Mouse (Mus musculus) Patski (cell line): ENCODE data around the gene BC035044. TPM values are rescaled to one million over a fixed set of nuclear protein-coding genes. Genes with fewer than 3 reads are reported as not detected.
"Not testable (repeated sequence)": the region's sequence is repeated elsewhere in the genome, so short reads cannot be mapped to it uniquely, and the experiment has no call there.

Experiments used
- ATAC-seq: fragments of 100-300 bp; one replicate; pipeline ENCODE4 v1.8.0; 2021
- CTCF ChIA-PET: fragments of 350-600 bp; sonication (Branson Sonifier 250); formaldehyde crosslinking; loops from one replicate; lab custom pipeline; 2022; ENCODE audit warnings: inconsistent platforms; lab: Charles Lee
- POLR2A ChIA-PET: fragments of 350-600 bp; sonication (Branson Sonifier 250); formaldehyde crosslinking; loops from one replicate; lab custom pipeline; 2022; ENCODE audit warnings: antibody characterized with exemption, inconsistent platforms; lab: Charles Lee
- DNase-seq: peaks from one replicate; pipeline ENCODE4 v3.0.0-alpha.2; 2011; ENCODE audit warnings: low read depth, low spot score
- H3K27me3 ChIP-seq: fragments of 371-371 bp; one replicate; pipeline ENCODE4 v1.5.1; 2021
- CTCF ChIP-seq: fragments of 100-300 bp; IDR thresholded peaks from one replicate; pipeline ENCODE4 v1.5.1; 2021
- in situ Hi-C: fragments of 300-500 bp; cut with MboI; formaldehyde crosslinking; loops from 3 replicates; pipeline ENCODE4 v1.11.1; 2018; ENCODE audit warnings: low pct_unique_long_range_greater_than_20kb, mixed read lengths
- polyA plus RNA-seq: library from polyadenylated mRNA; unstranded; gene quantifications from one replicate; pipeline ENCODE4 v1.2.3, GENCODE M21; 2021

The BC035044 gene
- polyA plus RNA-seq, 1 experiment from 2014 or later: not detected

DNA sequence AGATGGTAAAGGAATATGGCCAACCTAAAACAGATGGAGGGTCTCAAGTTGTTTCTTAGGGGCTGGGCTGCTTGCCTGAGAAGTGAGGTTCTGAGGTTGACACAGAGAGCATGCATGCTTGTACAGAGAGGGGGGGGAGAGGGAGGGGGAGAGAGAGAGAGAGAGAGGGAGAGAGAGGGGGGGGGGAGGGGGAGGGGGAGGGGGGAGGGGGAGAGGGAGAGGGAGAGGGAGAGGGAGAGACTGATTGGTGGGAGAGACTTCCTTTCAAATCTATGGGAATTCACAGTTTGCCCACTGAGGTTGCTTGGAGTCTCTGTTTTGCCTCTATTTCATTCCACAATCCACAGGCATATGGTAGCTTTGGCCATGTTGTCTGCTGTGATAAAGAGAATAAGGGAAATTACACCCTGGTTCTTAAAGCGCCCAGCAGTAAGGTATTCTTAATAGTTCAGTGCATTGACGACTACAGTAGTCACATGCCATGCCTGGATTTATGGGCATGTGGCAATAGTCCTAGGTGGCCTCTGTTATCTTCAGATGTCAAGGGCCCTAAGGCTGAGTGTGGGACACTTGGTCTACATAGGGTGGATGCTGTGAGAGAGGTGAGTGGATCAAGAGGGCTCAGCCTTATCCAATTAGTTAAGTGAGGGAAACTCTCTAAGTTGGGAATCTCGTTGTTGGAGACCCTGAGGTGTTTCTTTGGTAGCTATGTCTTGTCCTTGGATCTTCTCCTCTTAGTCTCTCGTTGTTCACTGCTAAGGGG, 49.4 kb downstream of the BC035044 start:
- ATAC-seq: no peak
- TF ChIP-seq CTCF: no peak
- ChIA-PET CTCF (no interaction called here), POLR2A (no interaction called here)
- in situ Hi-C loops: loop anchor here (5.0 to 25.0 kb wide), 4 partner anchors 39 to 696 kb away; partner anchors contain the start of genes Clec2d and Gabarapl1
- no peak for DNase-seq
- H3K27me3 ChIP-seq: no peaks in the 10 kb centered on the region

DNA sequence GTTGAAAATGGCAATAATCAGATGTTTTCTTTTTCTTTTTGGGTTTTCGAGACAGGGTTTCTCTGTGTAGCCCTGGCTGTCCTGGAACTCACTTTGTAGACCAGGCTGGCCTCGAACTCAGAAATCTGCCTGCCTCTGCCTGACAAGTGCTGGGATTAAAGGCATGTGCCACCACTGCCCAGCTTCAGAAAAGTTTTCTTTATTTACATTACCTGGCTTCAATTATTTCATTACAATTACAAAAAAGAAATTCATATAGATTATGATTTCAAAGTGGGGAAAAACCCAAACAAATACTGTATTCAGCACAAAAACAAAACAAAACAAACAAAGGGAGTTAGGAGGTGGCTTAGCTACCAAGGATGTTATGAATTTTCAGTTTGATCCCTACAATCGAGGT, 50.3 kb downstream of the BC035044 start:
- CTCF ChIA-PET: interaction anchor here (0.8 kb wide), 1 partner anchor 74 kb away, joined by 3 read pairs; no protein-coding TSS in a partner anchor
- DNase-seq, POLR2A ChIA-PET, ATAC-seq, H3K27me3 ChIP-seq: not testable (repeated sequence)
- in situ Hi-C loops: loop anchor here (5.0 to 25.0 kb wide), 4 partner anchors 38 to 697 kb away; partner anchors contain the start of genes Clec2d and Gabarapl1

DNA sequence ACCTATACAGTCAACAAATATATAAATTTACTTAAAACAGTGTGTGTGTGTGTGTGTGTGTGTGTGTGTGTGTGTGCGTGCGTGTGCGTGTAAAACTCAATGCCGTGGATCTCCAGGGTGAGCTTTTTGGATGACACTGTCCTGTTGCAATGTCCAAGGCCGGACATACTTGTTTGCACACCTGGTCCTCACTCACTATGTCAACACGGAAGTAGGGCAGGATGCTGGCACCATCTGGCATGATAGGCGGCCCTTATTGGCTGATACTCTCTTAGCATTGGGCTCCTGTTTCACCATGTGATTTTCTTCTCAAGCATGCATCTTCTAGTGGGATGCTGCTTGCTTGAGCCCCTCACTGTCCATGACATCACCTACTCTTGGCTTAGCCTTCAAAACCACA, 51.0 kb downstream of the BC035044 start:
- DNase-seq (no peak), ATAC-seq (no peak)
- H3K27me3 ChIP-seq: no peaks in the 10 kb centered on the region
- in situ Hi-C loops: loop anchor here (5.0 to 25.0 kb wide), 4 partner anchors 38 to 697 kb away; partner anchors contain the start of genes Clec2d and Gabarapl1
- no peak for TF ChIP-seq CTCF
- POLR2A ChIA-PET: no interaction called here
- CTCF ChIA-PET: interaction anchor here (0.8 to 1.1 kb wide), 2 partner anchors 36 to 73 kb away, joined by 3 read pairs; no protein-coding TSS in a partner anchor

DNA sequence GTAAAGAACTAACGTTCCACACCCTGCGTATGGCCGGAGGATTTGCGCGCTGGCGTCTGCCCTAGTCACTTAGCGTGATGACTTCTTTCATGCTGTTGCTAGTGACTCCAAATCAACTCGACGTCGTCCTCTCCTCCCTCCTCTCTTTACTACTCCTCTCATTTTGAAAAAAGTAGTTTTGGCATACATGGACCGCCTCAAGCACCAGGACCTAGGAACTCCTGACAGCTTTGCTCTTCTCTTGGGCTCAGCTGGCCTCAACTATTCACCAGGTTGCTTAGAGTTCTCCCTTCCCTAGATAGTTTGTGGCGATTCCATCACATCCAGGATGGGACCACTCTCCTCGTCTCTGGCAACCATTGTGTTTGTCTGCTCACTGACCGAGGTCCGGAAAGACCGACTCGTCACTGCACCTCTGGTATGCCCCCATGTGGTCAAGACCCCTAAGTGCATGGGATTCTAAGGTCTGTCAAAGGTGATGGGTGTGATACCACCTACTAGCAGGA, 51.6 kb downstream of the BC035044 start:
- DNase-seq (no peak), ATAC-seq (peak; percentile 46)
- in situ Hi-C loops: loop anchor here (25.0 kb wide), 1 partner anchor 698 kb away; the partner anchor contains the start of gene Gabarapl1
- TF ChIP-seq CTCF: peak; percentile 85
- H3K27me3 ChIP-seq: no peaks in the 10 kb centered on the region
- ChIA-PET POLR2A (no interaction called here), CTCF (interaction anchor here (1.1 kb wide), 1 partner anchor 35 kb away, joined by 3 read pairs; no protein-coding TSS in a partner anchor)

DNA sequence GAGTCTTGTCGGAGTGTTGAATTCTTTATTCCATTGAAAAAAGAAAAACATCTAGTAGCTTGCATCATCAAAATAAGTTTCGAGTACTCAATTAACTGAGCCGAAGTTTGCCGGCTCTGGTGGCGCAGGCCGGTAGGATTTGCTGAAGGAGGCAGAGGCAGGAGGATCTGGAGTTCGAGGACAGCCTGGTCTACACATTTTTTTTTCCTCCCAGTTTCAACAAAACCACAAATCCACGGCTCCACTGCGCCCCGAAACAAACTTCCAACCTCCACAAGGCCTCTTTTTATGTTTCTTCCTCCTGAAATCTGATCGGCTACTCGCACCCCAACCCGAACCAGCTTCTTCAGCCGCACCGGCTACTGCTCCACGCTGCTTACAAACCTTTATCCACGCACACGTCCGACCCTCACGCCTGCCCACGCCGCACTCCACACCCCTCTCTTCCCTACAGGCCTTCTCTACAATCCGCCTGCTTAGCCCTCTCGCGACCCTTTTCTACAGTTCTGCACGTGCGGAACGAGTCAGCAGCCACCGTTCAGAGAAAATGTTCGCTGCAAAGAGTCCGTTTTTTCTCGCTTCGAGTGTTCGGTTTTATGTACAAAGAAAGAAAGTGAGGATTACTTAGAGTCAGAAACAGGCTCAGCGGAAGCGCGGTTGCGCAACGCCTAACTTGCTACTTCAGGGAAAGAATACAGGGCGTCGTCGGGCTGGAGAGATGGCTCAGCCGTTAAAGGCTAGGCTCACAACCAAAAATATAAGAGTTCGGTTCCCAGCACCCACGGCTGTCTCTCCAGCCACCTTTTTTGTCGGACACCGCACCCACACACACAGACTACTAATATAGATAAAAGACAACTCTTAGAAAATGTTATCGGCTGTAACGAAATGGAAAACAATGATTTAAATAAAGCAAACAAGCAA, 52.3 kb downstream of the BC035044 start:
- POLR2A ChIA-PET: interaction anchor here (0.6 kb wide), 1 partner anchor 1906 kb away, joined by 3 read pairs; no protein-coding TSS in a partner anchor

DNA sequence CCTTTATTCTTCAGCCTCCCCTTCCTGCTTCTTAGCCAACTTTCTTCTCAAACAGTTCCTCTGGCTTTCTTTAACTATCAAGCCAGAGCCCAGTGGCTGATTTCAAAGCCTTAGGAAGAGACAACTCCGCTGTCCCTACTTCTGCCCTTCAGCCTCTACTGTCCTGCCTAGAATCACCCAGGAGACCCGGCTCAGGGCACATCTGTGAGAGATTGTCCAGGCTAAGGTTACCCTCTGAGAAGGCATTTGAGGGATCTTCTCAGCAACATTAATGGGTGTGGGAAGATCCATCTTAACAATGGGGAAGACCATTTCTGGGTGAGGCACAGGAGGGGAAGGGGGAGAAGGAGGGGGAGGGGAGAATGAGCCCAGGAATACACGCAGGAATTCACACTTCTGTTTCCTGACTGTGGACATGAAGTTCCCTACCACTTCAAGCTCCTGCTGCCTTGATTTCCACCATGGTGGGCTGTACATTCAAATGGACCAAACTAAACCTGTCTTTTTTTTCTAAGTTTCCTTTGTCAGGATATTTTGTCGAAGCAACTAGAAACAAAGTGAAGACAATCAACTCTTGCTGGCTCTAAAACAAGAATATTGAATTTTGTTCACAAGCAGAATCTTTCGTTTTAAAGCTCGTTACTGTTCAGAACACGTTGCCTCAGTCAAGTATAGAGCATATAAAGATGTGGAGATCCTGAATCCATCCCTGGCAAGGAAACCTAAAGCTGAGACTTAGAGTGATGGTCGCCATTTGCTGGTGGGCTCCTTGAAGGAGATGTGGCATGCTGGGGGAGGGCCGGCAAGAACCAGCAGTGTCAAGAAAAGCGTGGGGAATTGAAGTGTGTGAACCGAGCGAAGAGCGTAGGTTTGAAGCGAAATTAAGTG, 53.2 kb downstream of the BC035044 start:
- ChIA-PET POLR2A (interaction anchor here (0.6 kb wide), 1 partner anchor 1905 kb away, joined by 3 read pairs; no protein-coding TSS in a partner anchor), CTCF (interaction anchor here (1.1 to 1.5 kb wide), 4 partner anchors 12 to 38 kb away, joined by 3 to 5 read pairs (median 4); no protein-coding TSS in a partner anchor)
- no peak for ATAC-seq
- no peak for DNase-seq
- no peaks in the 10 kb centered on the region for H3K27me3 ChIP-seq
- TF ChIP-seq CTCF: no peak
- in situ Hi-C loops: loop anchor here (25.0 kb wide), 1 partner anchor 700 kb away; the partner anchor contains the start of gene Gabarapl1

More for the DNA sequence above, 52.3 kb downstream of the BC035044 start:
- DNase-seq: peak; percentile 70
- H3K27me3 ChIP-seq: no peaks in the 10 kb centered on the region
- peak; percentile 45 for ATAC-seq
- CTCF ChIA-PET: interaction anchor here (1.1 to 1.5 kb wide), 4 partner anchors 11 to 39 kb away, joined by 3 to 5 read pairs (median 4); no protein-coding TSS in a partner anchor
- in situ Hi-C loops: loop anchor here (25.0 kb wide), 1 partner anchor 699 kb away; the partner anchor contains the start of gene Gabarapl1
- no peak for TF ChIP-seq CTCF

DNA sequence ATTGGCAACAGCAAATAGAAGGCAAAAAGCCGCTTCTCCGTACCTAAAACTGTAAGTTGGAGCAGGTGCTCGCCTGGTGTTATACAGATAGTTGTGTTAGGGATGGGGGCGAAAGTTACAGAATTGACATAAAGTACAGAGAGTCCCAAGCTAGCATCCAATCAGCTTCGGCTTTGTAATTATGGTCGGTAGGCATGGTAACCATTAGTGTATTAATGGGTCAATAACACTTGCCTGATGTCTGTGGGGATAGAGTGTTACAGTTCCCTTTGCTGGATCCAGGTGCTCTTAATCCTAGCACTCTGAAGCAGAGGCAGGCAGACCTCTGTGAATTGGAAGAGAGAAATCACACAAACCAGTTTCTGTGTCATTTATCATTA, 54.0 kb downstream of the BC035044 start:
- no peaks in the 10 kb centered on the region for H3K27me3 ChIP-seq
- ATAC-seq: no peak
- TF ChIP-seq CTCF: no peak
- DNase-seq: no peak
- ChIA-PET POLR2A (no interaction called here), CTCF (interaction anchor here (1.5 kb wide), 1 partner anchor 13 kb away, joined by 4 read pairs; no protein-coding TSS in a partner anchor)
- in situ Hi-C loops: loop anchor here (25.0 kb wide), 1 partner anchor 700 kb away; the partner anchor contains the start of gene Gabarapl1

DNA sequence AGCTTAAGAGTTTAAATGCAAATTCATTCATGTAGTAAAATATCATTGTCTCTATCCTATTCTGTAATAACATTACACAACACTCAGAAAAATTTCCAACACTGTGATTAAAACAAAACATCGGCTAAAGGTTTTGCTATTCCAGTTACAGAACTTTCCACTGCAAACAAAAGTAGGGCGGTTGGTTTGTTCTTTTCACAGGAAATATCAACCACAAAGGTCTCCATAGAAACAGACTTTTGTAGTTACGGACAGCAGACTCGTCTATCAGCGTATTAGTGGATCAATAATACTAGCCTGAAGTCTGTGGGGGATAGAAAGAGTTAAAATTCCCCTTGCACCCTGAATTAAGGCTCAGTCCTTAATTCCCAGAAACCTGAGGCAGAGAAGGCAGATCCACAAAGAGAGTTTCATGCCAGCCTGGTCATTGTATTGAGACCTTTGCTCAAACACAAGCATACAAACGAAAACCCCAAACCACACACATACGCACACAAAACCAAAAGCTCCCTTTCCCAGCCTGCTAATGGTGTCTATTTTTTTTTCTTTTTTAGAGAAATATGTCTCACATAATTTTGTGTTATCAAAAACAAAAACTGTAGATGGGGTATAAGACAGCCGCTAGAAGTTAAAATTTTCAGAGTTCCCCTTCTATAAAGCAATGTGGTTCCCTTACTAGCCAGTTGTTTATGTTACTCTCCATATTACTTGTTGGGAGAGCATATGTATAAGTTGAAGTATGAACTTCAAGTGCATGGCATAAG, 54.6 kb downstream of the BC035044 start:
- no peaks in the 10 kb centered on the region for H3K27me3 ChIP-seq
- ATAC-seq: no peak
- in situ Hi-C loops: loop anchor here (25.0 kb wide), 1 partner anchor 701 kb away; the partner anchor contains the start of gene Gabarapl1
- ChIA-PET POLR2A (no interaction called here), CTCF (no interaction called here)
- no peak for DNase-seq
- TF ChIP-seq CTCF: no peak
